Mouse (Mus musculus): ENCODE data around the gene Atp6v1e2.

Atp6v1e2 gene

GRCm38 (mm10) chr17:86913003-86913607 is 34.6 kb downstream of the Atp6v1e2 start:
- no peak for DNase-seq

- DNase-seq: no peak
Measured at GRCm38 (mm10) chr17:86911261-86911660, 36.4 kb downstream of the Atp6v1e2 start.

- peak; percentile 78 to 80 for DNase-seq
Measured at GRCm38 (mm10) chr17:86909733-86910495, 37.8 kb downstream of the Atp6v1e2 start.

- no peak for DNase-seq
Measured at GRCm38 (mm10) chr17:86908316-86908715, 39.4 kb downstream of the Atp6v1e2 start.

- DNase-seq: peak; percentile 19 to 42
Measured at GRCm38 (mm10) chr17:86907092-86907491, 40.6 kb downstream of the Atp6v1e2 start.

GRCm38 (mm10) chr17:86906601-86907000 is 41.1 kb downstream of the Atp6v1e2 start:
- DNase-seq: peak; percentile 28 to 50

GRCm38 (mm10) chr17:86906136-86906461 is 41.6 kb downstream of the Atp6v1e2 start:
- DNase-seq: peak; percentile 92 to 95

- peak; percentile 61 to 76 for DNase-seq
Measured at GRCm38 (mm10) chr17:86905297-86906135, 42.2 kb downstream of the Atp6v1e2 start.

- no peak for DNase-seq
Measured at GRCm38 (mm10) chr17:86904206-86904605, 43.5 kb downstream of the Atp6v1e2 start.

GRCm38 (mm10) chr17:86903596-86903995 is 44.1 kb downstream of the Atp6v1e2 start:
- DNase-seq: peak in 1 of 2 experiments; percentile 13

- no peak for DNase-seq
Measured at GRCm38 (mm10) chr17:86902399-86903067, 45.2 kb downstream of the Atp6v1e2 start.

- no peak for DNase-seq
Measured at GRCm38 (mm10) chr17:86900564-86900963, 47.1 kb downstream of the Atp6v1e2 start.

GRCm38 (mm10) chr17:86899821-86900220 is 47.9 kb downstream of the Atp6v1e2 start:
- no peak for DNase-seq

GRCm38 (mm10) chr17:86897486-86898165 is 50.1 kb downstream of the Atp6v1e2 start:
- DNase-seq: peak; percentile 64 to 66

- no peak for DNase-seq
Measured at GRCm38 (mm10) chr17:86895191-86895590, 52.5 kb downstream of the Atp6v1e2 start.

All from cerebellum, postnatal 14 days (tissue).